Mouse (Mus musculus) heart, adult 8-10 months (tissue): ENCODE data around the gene Atp6v0e2. TPM values are rescaled to one million over a fixed set of nuclear protein-coding genes. Genes with fewer than 3 reads are reported as not detected.

Source experiments
- DNase-seq: peaks from one replicate; pipeline ENCODE4 v3.0.0; 2022; ENCODE audit warnings: low spot score
- total RNA-seq, 4 experiments: library from RNA; stranded (reverse); gene quantifications; 2 replicates each; pipeline ENCODE4 v1.2.4; 2022

The Atp6v0e2 gene
- total RNA-seq, 4 experiments from 2014 or later = 18.1 to 27.4 (median 23.3) TPM

DNA sequence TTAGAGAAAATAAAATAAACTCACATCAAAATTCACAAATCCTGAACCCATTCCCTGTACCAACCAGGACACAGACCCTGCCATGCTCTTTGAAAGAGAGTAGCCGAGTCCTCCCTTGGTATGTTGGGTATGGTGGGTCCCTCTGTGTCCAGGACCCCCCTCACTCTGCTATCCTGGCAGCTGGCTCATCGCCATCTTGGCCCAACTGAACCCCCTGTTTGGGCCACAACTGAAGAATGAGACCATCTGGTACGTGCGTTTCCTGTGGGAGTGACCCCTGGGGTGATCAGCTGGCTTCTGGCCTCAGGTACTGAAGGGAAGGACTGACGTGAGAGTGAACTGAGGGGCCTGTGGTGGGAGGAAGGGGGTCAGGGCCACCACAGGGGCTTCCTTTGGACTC, 2.4 kb downstream of the Atp6v0e2 start:
- DNase-seq = no peak

DNA sequence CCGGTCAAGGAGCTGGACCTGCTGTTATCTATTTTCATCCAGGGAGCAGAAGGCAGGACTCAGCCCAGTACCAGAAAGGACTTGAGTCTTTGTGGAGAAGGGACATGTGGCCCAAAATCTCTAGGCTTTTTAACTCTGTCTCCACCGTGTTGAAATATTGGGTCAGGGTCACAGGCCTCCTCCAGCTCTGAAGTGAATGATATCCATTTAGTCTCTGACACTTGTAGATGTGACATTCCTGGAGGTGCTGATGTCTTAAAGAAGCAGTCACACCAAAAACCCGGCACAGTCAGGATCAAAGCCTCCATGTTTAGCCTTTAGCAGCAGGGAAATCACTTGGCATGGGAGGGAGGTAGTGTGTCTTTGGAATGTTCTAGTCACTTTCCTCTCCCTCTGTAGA, 3.3 kb downstream of the Atp6v0e2 start:
- DNase-seq = no peak

DNA sequence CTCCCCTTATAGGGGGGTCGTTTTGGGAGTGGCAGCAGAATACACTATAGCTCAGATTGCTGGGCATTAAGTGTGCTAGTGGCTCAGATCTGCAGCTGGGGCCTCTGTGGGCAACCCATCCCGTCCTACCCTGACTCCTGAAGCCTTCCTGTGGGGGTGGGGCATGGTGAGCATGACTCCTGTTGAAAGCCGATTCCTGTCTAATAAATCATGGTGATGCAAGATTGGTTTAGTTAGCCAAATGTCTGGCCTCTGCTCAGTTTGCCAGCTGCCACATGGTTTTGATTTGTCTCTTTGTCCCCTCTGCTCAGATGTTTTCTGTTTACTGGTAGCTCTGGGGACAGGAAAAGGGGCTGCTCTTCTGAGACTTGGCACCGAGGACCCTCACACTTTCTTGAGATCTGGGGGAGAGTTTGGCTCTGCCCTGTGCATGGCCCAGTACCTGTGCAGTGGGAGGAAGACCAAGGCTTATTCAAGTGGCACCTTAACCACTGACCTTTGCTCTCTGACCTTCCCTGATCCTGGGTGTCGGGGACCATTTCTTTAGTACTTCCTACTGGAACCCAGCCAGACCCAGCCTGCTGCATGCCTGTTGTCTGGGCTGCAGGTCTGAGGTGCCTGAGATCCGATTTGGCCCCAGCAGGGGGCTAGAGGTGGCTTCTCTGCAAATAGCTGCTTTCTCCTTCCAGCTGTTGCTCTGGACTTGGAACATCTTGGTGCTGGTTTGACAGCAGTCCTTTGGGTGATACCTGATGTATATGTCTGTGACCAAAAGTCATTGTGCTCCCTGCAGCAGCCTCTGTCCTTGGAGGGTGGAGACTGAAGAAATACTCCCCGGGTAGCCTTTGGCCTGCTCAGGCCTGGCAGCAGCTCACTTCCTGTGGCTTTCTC, 4.4 kb downstream of the Atp6v0e2 start:
- no peak for DNase-seq

DNA sequence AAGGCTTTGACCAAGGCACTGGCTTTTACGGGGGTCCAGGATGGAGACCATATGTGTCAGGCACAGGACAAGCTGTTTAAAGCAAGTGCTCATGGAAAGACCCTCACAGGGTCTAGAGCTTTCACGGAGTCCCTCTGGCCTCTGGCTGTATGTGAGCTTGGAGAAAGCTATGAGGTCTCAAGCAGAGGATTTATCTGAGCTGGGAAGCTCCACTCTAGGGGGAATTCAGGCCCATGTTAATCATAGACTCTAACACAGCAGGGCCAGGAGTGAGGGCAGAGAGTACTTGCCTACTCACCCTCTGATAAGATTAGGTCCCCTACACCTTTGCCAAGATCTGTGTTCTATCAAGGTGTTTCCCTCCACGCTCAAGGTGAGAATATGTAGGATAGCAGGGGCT, 5.2 kb downstream of the Atp6v0e2 start:
- DNase-seq = no peak

DNA sequence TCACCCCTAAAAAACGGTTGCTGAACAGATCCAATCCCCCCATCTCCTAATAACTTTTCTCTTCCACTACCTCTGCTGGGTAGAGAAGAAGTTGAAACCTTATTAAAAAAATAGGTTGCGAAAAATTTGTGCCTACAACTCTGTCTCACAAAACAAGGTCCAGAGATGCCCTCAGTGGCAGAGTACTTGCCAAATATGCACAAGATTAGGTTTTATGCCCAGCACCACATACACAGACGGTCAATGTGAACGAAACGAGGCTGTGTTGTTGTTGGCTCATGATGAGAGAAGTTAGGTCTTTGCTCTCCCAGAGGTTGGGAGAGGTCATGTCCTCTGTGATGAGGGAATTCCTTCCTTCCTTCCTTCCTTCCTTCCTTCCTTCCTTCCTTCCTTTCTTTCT, 7.8 kb downstream of the Atp6v0e2 start:
- DNase-seq = no peak

DNA sequence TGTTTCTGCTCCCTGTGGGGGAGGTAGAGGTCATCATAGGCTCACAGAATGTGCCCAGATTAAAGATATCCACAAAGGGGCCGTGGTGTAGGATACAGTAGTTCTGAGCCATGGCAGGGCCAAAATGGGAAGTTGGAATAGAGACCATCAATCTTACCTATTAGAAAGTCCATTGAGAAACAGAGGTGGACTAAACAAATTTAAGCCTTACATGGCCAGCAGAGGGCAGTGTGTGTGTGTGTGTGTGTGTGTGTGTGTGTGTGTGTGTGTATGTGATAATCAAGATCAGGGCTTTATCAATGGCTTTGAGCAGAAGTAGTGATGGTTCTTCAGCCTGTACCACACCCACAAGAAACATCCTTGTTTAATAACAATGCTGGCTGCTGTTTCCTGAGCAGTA, 8.9 kb downstream of the Atp6v0e2 start:
- no peak for DNase-seq

DNA sequence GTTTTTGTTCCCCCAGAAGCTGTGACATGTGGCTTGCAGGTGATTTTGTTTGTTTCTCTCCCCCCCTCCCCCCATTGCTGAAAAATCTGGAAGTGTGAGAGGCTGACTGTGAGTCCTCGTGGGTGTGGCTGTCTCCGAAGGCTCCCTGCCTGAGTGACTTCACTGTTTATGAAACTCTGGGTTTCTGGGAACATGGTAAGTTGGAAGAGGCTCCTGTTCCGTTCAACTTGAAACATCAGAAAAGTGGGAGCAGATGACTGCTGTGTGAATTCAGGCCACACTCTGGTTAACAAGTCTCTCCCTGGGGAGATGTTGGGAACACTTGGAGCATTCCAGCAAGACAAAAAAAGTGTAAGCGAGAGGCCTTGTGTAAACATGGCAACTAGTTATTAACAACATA, 9.4 kb downstream of the Atp6v0e2 start:
- peak; percentile 52 for DNase-seq

DNA sequence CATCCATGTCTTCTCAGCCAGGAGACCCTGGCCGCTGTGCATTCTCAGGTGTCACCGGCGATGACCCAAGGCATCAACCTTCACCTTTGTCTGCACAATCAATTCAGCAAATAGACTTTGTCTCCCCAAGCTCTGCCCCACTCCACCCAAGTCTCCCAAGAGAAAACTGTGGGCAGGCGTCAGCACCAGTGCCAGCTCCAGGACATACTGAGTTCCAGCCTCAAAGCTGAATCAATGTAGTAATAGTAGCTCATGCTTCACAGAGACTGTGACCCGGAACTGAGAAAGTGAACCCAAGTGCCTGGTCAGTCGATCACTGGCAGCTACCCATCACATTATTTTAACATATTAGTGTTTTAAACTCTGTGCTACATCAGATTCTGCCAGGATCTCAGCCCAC, 10.9 kb downstream of the Atp6v0e2 start:
- no peak for DNase-seq

DNA sequence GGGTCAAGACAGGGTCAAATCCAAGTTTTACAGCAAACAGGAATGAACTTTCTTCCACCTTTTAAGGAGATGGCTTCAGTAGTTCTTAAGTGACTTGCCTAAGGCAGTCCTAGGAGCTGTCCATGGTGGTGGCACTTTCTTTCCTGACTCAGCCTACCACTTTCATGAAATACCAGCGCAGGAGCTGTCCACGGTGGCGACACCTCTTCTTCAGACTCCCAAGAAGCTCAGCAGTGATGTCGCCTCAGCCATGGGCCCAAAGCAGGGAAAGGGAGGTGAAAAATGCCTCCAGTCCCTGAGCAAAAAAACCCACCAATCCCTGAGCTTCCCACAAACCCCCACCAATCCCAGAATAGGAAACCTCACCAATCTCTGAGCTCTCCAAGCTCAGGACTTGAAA, 15.5 kb downstream of the Atp6v0e2 start:
- DNase-seq = no peak

DNA sequence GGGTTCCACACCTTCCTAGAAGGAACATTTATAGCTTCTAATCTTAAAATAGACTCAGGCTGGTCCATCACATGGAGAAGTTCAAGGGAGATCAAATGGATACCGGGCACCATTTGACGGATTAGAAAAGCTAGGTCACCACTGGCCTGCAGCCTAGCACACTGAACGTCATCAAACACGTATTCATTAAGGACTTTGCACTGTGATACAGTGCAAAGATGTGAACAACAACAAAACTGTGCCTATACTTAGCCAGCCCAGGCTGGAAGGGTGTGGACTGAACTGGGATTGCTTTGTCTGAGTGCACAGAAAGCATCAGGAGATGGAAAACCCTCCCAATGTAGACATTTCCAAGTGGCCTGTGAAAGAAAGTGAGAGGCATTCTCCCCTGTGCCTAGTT, 16.4 kb downstream of the Atp6v0e2 start:
- DNase-seq = no peak

DNA sequence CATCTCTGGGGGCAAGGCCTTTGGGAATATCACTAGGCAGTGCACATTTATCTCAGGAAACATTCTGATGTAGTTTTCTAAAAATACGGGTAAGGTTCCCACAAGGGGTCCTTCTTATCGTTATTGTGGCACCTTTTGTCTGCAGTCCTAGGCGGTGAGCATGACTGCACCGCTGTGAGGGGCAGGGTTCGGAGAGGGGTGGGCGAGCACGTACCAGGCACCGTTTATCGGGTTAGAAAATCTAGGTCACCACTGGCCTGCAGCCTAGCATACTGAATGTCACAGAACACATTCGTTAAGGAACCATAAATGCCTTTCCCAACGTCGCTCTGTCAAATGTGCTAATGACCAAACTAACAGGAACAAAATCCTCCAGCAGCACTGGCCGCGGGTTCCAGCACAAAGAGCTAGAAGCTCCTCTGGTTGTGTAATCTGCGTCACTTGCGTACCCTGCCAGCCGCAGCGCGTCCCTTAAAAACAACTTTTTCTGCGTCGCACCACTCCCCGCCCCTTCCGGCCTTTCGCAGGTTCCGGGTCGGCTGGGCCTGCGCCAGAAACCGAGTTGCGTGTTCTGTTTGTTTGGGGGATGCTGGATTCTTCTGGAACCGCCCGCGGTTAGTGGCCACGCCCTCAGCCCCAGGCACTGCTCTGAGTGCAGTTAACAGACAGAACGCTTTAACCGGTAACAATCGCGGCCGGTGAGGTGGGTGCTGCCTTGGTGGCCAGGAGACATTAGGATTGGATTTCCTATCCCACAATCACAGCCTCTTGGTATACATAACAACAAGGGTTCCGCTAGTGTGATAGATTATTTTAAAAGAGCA, 17.1 kb downstream of the Atp6v0e2 start, which contains the start of gene Lrrc61:
Lrrc61 (plus strand) TSS at position 517 of the 824 bp plus-strand sequence.
- DNase-seq = peak; percentile 99

DNA sequence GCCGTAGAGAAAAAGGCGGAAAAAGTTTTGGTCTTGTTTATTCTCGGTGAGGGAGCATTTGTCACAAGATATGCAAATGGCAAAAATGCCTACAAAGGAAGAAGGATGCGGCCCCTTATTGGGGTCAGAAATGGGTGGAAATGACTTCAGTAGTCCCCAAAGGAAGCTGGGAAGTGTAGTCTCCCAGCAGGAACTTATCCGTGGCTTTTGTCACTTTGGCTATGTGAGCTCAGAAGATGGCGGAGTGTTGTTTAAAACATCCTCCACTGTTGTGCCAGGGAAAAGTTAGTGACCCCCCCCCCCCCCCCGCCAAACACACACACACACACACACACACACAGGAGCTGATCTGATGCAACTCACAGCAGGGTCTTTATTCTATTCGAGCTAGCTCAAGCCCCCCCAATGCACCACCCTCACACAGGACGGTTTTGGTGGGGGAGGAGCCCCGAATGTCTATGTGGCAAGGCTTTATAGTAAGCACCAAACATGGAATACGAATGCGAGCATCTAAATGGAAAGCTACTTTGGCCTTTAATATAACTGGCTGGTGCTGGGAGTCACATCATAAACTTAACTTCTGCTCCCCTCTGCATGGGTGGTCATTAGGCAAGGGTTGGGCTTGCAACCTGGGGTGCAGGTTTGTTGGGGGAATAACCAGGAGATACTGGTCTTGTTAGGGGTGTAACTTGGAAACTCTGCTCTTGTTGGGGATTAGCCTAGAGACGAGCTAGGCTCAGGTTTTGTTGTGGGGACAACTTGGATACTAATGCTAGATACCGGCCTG, 17.9 kb downstream of the Atp6v0e2 start:
- peak; percentile 83 for DNase-seq

DNA sequence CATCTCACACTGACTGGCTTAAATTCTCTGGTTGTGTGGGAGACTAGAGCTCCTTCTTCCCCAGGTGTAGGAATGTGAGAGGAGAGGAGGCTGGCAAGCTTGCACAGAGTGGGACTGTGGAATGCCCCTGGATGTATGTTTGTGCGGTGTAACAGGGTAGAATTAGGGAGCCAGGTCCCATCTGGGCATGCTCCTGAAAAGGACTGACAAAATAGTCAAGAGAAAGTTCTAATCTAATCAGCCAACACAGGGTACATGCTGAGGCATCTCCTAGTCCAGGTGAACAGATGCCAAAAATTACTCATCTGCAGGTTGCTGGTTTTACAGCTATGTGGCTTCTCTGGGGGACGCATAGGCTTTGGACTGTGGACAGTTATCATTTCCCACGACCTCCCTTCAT, 18.5 kb downstream of the Atp6v0e2 start:
- DNase-seq = no peak

DNA sequence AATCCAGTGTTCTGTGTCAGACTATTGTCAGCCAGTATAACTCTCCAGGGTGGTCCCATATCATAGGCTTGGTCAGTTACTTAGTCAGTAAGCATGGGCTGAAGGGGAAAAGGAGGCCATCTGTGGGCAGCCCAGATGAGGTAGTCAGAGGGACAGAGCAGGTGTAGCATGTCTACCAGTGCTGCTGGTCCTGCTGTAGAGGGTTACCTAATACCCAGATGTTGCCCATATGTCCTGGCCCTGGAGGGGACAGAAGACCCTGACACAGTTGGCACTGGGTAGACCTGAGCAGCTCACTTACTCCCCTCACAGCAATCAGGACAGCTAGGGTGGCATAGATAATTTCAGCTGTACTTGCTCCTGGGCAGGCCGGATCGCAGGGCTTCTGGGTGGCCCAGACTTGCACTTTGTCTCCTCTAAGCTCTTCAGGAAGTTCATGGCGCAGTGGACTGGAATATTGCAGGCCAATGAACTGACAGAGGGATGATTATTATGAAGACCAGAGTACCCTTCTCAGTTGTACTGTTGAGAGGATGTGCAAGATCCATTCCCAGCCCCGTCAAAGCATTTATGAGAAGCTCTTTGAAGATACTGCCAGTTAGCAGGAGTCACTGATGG, 28.4 kb downstream of the Atp6v0e2 start:
- no peak for DNase-seq

DNA sequence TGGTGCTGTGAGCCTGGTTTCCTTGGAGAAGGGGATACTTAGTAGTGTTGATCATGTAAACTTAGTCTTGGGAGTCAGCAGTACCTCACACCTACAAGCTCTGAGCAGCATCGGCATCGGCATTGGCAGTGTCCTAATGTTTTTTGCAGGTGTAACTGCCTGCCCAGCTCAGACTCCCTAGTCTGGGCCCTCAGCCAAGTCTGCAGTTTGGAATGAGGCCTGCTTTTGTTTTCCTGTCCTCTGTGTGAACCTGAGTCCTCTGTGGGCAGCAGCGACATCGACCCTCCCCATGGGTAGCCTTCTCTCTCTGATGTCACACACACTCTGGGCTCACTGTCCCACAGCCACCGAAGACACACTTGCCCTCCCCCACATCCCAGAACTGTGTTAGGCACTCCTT, 28.9 kb downstream of the Atp6v0e2 start:
- DNase-seq = peak; percentile 84

DNA sequence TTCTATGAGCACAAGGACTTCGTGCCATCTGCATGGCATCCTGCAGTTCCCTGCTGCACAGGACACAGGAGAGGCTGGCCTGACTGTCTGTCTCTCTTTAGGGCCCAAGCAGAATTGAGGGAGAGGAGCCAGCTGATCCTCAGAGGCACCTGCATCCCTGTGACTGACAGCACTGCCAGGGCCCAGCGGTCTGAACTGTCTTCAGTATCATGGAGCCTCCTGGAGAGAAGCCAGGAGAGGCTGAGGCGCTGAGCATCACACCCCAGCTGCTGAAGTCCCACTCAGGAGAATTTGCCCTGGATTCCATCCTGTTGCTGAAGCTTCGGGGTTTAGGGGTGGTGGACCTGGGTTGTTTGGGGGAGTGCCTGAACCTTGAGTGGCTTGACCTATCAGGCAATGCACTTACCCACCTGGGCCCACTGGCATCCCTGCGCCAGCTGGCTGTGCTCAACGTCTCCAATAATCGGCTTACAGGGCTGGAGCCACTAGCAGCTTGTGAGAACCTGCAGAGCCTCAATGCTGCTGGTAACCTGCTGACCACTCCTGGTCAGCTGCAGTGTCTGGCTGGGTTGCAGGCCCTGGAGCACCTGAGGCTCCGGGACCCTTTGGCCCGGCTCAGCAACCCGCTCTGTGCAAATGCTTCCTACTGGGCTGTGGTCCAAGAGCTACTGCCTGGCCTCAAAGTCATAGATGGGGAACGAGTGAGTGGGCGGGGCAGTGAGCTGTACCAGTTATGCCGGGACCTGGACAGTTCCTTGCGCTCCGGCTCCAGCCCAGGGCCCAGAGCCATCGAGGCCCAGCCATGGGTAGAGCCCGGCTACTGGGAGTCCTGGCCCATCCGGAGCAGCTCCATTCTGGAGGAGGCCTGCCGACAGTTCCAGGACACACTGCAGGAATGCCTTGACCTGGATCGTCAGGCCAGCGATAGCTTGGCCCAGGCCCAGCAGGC, 30.9 kb downstream of the Atp6v0e2 start:
- peak; percentile 43 for DNase-seq

DNA sequence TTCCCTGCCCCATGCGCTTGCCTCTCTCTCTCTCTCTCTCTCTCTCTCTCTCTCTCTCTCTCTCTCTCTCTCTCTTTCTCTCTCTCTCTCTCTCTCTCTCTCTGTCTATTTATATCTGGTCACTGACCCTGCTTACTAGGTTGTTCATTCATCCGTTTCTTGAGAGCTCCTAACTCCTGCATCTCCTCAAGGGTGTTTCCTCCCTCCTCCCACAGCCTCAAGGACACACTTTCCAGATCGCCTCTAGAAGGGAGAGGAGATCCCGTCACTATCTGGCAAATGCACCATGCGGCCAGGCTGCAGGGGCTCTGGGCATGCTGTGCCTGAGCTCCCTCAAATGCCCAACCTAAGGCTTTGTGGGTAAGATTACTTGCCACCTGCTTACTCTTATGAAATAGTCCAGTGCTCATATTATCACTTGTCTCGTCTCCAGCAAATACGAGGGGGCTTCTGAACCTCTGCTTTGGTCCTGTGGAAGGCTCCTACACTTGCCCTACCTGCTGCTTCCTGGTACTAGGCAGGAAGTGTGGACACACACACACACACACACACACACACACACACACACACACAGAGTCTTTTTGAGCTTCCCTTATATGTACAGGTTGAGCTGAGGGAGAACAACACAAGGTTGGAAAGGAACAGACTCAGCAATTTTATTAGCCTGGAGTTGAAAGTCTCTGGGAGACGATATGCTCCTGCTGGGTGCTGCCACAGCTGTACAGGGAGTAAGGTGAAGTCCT, 31.8 kb downstream of the Atp6v0e2 start:
- no peak for DNase-seq

DNA sequence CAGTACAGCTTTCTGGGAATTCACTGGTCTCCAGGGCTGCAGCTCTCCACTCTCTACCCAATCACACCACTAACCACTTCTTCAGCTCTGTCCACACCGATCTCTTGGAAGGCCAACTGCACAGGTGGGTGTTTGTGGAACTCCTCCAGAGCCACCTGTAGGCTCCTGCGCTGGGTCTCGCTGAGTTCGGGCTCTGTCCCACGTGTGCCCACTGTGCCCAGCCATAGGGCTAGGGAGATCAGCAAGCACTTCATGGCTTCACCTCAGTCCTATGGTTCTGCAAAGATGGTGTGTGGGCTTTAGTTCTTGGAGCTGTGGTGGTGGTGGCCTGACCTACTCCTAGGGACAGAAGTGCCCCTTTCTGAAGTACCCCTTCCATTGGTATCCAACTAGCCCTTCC, 34.6 kb downstream of the Atp6v0e2 start:
- DNase-seq = no peak

DNA sequence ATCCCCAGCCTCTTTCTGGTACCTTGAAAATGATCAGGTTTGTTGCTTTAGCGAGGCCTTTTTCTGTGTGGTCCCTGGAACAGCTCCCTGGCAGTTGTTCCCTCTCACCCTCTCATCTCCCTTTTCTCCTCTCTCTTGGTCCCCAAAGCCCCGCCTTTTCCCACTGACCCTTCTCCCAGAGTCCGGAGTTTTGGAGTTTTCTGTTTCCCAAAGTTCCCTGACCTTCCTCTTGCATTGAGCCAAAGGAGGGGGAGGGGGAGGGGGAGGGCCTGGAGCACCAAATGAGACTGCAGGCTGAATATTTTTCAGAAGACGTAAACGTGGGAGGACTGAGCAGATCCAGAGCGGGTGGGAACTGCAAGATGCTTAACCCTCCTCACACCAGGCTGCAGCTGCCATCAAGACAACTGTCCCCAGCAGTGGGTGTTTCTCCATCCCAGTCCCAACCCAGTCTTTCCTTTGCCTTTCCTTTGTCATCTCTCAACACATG, 35.2 kb downstream of the Atp6v0e2 start, which contains the start of gene Rarres2:
Rarres2 (minus strand) TSS at position 218 of the 490 bp plus-strand sequence.
- DNase-seq = peak; percentile 74
